Mouse (Mus musculus) ovary, adult 2 months (tissue): ENCODE results near the gene Ces2c. TPM values are rescaled to one million over a fixed set of nuclear protein-coding genes. Genes with fewer than 3 reads are reported as not detected.

Source experiments
- polyA plus RNA-seq: library from polyadenylated mRNA; depleted of rRNA; stranded (reverse); fragments of >200 nt; gene quantifications from 2 replicates; pipeline ENCODE4 v1.2.3, GENCODE M21; 2012; rRNA removed

Gene Ces2c
- polyA plus RNA-seq = 0.12 and 0.38 TPM in 2 replicates

DNA sequence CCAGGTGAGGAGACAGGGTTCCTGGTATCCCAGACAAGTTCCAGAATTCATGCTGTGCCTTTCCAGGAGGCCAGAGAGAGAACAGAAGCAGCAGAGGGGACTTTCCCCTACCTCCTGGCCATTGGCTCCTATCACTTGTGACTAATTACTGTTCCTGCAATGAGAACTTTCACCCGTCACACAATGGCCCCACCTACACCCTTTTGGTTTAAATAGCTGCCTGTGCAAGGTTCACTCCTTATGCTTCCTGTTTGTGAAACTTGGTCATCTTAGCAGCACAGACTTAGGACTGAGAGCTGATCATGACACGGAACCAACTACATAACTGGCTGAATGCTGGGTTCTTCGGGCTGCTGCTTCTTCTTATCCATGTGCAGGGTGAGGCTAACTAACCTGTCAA lies at the start of gene Ces2c:
Gene Ces2c (plus strand): TSS at position 238 of the 400 bp plus-strand sequence.

DNA sequence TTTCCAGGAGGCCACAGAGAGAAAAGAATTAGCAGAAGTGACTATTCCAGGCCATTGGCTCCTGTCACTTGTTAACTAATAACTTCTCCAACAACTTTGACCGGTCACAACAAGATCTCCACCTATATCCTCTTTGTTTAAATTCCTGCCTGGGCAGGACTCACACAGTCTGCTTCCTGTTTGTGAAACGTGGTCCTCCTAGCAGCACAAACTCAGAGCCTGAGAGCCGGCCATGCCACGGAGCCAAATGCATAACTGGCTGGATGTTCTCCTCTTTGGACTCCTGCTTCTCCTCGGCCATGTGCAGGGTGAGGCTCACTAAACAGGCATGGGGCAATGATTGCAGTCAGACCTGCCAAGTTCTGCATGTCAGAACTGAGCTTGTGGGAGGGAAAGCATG lies 15.4 kb upstream of the Ces2c start, which contains the start of gene Ces2b:
Gene Ces2b (plus strand): TSS at position 133 of the 400 bp plus-strand sequence.

Other genes with a start within 250 kb of the Ces2c start
- 7.8 and 11.6 TPM in 2 replicates for gene Cdh16, start 222.7 kb upstream of the Ces2c start, polyA plus RNA-seq
- gene Rrad, start 215.7 kb upstream of the Ces2c start, polyA plus RNA-seq = 28.2 and 29.4 TPM in 2 replicates
- gene Ciao2b, start 205.1 kb upstream of the Ces2c start, polyA plus RNA-seq = 35.4 and 51.4 TPM in 2 replicates
- gene Ces2a, start 113.1 kb upstream of the Ces2c start, polyA plus RNA-seq = 11.4 and 18.0 TPM in 2 replicates
- 0.18 and 0.44 TPM in 2 replicates for gene Ces2b, start 15.5 kb upstream of the Ces2c start, polyA plus RNA-seq
- gene Ces2e, start 79.2 kb downstream of the Ces2c start, polyA plus RNA-seq = 4.0 and 5.3 TPM in 2 replicates
- gene Ces2f, start 100.3 kb downstream of the Ces2c start, polyA plus RNA-seq = not detected in 2 replicates
- 11.7 and 15.6 TPM in 2 replicates for gene Ces2g, start 114.7 kb downstream of the Ces2c start, polyA plus RNA-seq
- not detected in 2 replicates for gene Ces2h, start 153.8 kb downstream of the Ces2c start, polyA plus RNA-seq
- gene Ces3a, start 201.5 kb downstream of the Ces2c start, polyA plus RNA-seq = 0.15 and 0.67 TPM in 2 replicates
- 0.15 and 0.81 TPM in 2 replicates for gene Ces3b, start 236.7 kb downstream of the Ces2c start, polyA plus RNA-seq